Mouse (Mus musculus) c-Kit-positive CD71-negative TER-119-negative erythroid progenitor cells, embryonic 14.5 days (primary cell): ENCODE results near the gene Ppp2r3d.
A peak's percentile ranks its signal among the peaks of the same experiment; 100 is the strongest.
"Not testable (repeated sequence)": the region's sequence is repeated elsewhere in the genome, so short reads cannot be mapped to it uniquely, and the experiment has no call there.

Experiments
- DNase-seq: peaks from one replicate; pipeline ENCODE4 v3.0.0-alpha.2; 2013; ENCODE audit warnings: low read depth

Gene Ppp2r3d

DNA sequence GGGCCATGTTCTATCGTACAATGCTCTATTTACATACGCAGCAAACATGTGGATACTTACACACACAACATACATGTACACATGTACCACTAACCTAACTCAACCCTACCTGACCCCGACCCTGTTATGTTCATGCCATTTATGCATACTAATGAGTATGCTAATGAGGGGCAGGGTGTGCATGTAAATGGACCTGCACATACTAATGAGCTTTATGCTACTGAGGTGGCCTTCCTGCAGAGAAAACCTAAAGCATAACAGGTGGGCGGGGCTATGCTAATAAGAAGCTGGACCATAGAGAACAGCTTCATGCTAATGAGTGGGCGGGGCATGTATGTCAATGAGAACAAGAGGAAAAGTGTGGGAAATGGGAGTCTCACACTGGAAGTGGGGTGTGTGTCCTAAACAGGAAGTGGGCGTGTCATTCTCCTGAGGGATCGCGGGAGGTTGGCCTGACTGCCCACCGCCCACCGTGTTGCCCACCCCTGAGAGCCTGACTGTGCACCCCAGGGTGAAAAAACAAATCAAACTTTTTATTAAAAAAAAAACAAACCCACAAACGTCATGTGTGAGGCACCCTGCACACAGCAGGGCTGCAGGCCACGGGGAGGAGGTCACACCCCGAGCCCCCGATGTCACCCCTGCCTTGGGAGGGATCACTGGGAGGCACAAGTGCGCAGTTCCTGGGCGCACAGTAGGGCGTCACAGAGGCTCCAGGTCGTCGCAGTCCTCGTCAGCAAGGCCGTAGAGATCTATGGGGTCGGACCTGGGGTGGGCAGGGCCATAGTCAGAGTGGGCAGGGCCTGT, at the start of gene Ppp2r3d:
Ppp2r3d (minus strand) TSS at position 803 of the 807 bp plus-strand sequence.
- no peak for DNase-seq

- not testable (repeated sequence) for DNase-seq
Measured at GRCm38 (mm10) chr9:124493693-124494092, 17.0 kb upstream of the Ppp2r3d start, which contains the start of gene Gm21836. TSS of gene Gm21836 (minus strand) at chr9:124493793.

GRCm38 (mm10) chr9:124480361-124480980, 3.8 kb upstream of the Ppp2r3d start:
- not testable (repeated sequence) for DNase-seq

DNA sequence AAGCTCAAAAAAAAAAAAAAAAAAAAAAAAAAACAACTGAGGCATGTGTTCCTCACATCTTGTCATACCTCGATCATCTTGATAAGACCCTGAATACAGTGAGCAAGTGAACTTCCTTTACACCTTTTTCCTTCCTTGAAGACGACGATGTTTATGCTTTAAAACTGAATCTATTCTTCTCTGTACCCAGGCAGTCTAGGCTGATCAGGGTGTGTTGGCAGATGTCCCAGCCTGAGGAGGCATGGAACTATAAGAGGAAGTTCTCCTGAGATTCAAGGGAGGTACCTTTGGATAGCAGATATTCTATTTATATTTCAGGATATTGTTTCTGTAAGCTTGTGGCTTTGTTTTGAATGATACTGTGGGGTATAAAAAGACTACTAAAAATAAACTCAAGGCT, 1.4 kb upstream of the Ppp2r3d start:
- no peak for DNase-seq

DNA sequence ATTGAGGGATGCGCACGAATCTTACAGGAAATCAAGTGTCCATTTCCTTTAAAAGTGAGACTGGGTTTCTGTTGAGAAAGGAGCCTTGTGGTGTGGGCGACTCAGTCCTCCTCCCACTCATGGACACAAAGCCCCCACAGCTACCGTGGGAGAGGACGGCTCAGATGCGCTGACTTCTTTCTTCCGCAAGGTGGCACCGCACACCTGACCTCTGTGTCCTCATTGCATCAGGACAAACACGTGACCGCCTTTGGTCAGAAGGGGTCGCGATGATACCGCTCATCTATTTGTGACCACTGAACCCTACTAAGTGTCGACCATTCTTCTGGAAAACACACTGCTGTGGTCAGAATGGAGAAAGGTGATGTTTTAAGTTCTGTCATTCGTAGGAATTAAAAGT, 1.0 kb downstream of the Ppp2r3d start:
- DNase-seq: no peak

- no peak for DNase-seq
Measured at GRCm38 (mm10) chr9:124456572-124456971, 20.1 kb downstream of the Ppp2r3d start.

- DNase-seq: no peak
Measured at GRCm38 (mm10) chr9:124442533-124442855, 34.2 kb downstream of the Ppp2r3d start.

- no peak for DNase-seq
Measured at GRCm38 (mm10) chr9:124441681-124442532, 34.8 kb downstream of the Ppp2r3d start.

DNA sequence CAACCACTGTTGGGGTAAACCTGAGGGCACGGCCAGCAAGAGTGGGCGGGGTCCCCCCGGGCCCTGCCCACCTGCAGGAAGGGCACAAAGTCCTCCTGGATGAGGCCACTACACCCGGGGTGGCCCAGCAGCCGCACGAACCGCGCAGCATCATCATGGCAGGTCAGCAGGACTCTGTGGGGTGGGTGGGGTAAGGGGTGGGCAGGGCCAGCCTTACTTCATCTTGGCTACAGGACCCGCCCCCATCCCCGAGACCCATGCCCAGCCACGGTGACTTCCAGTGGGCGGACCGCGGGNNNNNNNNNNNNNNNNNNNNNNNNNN, 36.0 kb downstream of the Ppp2r3d start:
- no peak for DNase-seq

DNA sequence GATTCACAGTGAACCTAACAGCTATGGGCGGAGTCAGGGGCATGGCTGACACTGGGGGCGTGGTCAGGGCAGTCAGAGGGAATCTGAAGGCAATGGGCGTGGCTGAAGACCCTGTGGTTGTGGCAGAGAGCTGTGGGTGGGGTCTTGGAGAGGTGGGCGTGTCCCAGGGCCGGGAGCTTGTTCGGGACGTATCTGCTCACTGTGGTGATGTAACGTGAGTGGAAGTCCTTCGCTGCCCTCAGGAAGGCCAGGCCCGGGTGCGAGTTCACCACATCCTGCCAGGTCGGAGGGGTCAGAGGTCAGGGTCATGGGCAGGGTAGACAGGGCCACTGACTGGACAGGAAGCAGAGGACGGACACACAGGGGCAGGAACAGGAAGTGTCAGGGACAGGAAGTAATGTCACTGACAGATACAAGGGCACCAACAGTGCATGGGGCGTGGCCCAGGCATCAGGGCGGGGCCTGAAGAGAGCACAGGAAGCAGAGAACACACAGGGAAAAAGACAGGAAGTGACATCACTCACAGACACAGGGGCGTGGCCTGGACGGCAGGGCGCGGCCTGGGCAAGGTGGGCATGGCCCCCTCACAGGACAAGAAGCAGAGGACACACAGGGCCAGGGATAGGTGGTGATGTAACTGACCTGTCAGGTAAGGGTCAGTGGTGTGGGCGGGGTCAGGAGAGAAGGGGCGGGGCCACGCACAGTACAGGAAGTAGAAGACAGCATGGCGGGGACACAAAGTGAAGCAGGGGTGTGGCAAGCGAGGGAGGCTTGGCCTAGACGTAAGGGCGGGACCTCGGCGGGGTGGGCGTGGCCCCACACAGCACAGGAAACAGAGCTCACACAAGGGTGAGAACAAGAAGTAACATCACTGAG, 36.6 kb downstream of the Ppp2r3d start:
- no peak for DNase-seq

DNA sequence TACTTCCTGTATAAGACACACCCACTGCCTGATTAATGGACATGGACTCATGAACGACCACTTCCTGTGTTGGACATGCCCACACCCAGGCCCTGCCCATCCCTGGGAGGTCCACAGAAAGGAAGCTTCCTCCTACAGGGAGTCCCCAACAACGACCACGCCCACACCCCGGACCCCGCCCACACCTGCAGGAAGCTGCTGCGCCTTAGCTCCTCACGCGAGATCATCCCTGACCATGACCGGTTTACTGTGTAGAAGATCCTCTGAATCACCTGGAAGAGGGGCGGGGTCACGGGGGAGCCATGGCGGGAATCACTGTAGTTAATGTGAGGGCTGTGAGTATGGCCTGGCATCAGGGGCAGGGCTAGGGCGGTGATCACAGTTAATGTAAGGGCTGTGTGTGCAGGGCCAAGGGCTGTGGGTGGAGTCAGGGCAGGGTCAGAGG, 37.3 kb downstream of the Ppp2r3d start:
- DNase-seq: no peak

GRCm38 (mm10) chr9:124438686-124439346, 37.9 kb downstream of the Ppp2r3d start:
- no peak for DNase-seq

- peak; percentile 82 for DNase-seq
Measured at GRCm38 (mm10) chr9:124425411-124425885, 51.2 kb downstream of the Ppp2r3d start.

DNA sequence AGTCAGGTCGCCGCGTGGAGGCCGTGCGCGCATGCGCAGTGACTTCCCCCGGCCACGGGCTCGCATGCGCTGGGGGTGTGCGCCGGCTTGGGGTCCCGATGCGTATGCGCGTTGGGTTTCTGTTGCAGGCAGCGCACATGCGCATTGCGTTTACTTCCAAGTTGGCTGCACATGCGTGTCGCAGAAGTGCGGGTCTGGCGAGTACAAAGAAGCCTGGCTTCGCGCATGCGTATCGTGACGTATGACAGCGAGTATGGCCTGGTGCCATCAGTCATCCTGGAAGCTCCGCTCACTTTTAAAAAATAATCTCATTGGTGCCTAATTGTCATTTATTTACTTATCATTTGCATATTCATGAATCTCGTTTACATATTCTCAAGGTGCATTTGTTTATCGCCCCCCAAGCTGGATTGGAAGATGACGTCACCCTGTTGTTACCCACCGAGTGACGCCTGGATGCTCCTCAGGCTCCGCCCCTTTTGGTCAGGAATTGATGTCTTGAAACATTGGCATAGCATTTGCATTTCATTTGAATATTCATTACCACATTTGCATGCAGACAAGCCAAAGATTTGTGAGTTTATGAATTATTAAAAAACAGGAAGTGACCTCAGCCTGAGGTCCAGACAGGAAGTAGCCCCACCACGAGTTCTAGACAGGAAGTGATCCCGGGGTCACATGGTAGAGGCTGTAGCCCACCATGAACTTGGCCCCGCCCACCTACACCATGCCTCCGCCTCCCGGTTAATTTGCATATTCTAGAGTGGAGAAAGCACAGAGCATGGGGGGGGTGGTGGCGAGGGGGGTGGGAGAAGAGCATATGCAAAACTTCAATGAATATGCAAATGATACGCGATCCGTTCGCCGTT, 51.9 kb downstream of the Ppp2r3d start:
- DNase-seq: peak; percentile 95

DNA sequence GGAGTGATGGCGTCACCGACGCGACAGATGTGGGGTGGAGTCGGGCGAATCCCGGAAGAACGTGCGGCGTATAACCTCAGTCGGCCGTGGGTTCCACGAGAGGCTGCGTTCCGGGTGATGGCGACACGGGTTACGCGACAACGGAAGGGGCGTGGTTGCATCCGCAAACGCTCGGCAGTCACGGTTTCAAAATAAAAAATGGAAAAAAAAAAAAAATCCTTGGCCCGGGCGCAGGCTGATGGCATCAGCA, 52.5 kb downstream of the Ppp2r3d start:
- DNase-seq: no peak

DNA sequence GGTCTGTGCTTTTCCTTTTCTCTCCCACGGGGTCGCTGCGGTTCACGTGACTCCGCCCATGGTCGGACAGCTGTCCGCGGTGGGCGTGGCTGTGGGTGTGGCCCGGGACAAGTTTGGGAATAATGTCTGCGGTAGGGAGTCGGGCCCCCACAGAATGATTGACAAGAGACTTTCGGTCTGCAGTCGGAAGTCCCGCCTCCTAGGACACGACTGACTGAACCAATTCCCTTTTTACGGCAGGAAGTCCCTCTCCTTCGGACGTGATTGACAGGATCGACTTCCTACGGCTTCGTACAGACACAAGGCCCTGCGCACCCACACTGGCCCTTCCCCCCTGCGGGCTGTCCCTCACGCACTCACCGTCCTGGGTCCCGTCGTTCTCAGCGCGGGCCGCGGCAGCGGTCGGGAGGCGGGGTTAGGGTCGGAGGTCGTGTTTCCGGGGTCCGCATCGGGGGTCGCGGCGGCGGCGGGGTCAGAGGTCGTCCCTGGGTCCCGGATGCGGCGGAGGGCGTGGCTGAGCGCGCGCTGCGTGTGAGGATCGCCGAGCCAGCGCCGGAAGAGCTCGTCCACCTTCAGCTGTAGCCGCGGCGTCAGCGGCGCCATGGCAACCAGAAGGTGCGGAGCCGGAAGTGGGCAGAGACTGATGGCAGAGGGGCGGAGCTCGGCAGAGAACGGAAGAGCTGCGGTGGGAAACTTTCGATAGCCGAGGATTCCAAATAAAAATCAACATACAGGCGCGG, 53.0 kb downstream of the Ppp2r3d start:
- DNase-seq: peak; percentile 92

GRCm38 (mm10) chr9:124422900-124423551, 53.7 kb downstream of the Ppp2r3d start:
- peak; percentile 94 for DNase-seq

GRCm38 (mm10) chr9:124422427-124422826, 54.3 kb downstream of the Ppp2r3d start:
- DNase-seq: peak; percentile 66

GRCm38 (mm10) chr9:124412921-124413320, 63.8 kb downstream of the Ppp2r3d start:
- DNase-seq: no peak
